Mouse (Mus musculus): Measurements from ENCODE around the gene Nup62. TPM values are rescaled to one million over a fixed set of nuclear protein-coding genes. Genes with fewer than 3 reads are reported as not detected.

Gene Nup62
- total RNA-seq, 4 experiments from 2014 or later: 18.8 to 25.8 (median 22.7) TPM

DNA sequence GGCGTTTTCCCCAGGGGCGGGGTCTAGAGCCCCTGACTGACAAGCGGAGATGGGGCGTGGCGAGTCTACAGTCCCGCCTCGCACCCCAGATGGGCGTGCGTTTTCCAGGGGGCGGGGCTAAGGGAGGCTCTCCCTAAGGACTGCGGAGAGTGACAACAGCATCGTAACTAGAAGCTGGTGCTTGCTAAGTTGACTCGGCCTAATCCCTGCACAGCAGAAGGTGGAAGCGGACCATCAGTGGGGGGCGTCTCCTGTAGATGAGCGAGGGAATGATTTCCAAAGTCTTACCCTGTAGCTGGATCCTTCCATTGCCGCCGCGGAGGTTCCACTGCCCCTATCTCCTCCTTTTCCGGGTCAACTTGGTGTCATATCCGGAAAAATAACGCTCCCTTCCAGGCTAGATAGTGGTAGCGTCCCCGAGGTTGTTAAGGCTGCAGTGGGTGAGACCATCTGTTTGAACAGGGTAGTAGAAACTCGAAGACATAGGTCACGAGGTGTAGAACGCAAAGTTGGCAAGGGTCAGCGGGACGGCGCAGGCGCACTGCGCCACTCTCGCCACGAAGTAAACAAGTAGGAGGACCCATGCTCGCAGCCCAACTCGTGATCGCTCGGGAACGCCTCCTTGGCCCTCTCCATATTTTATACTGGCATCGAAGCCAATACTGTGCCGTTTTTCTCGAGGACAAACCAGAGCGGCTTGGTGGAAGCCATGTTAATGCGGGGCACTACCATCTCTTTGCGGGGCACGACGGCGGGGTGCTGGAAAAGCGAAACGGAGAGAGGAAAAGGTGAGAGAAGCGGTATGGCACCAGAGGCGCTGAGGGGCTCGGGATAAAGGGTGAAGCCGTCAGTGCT is 32.9 kb downstream of the Nup62 start, which contains the start of the genes Akt1s1 and Tbc1d17:
Akt1s1 (plus strand) TSS at position 431 of the 855 bp plus-strand sequence.
Tbc1d17 (minus strand) TSS at position 519 of the 855 bp plus-strand sequence.
- DNase-seq (ENCODE audit: low spot score in 2 of 2): peak; percentile 99 to 100

- DNase-seq (ENCODE audit: low spot score in 2 of 2): peak; percentile 84 to 89
These were observed 33.7 kb downstream of the Nup62 start for GRCm38 (mm10) chr7:44849416-44850111.

DNA sequence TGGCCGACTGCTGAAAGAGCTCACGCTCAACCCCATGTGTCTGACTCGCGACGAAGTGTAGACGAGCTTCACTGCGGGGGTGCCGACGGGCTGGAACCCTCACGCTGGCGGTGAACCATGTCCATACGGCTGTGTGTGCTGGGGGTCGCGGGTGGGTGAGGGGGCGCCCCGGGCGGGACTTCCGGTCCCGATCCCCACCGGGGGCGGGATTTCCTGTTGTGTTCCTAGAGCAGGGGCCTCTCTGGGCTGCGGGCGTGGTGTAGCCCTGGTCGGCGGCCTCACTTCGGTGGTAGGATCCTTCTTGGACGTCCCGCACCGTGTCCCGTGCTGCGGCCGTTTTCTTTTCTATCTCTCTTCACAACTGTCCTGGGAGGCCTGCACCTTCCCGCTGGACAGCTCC is 34.3 kb downstream of the Nup62 start:
- DNase-seq (ENCODE audit: low spot score in 2 of 2): peak; percentile 56 to 65

- no peak for DNase-seq (ENCODE audit: low spot score in 2 of 2)
These were observed 35.1 kb downstream of the Nup62 start for GRCm38 (mm10) chr7:44850789-44851624.

GRCm38 (mm10) chr7:44851625-44852234 is 35.8 kb downstream of the Nup62 start:
- no peak for DNase-seq (ENCODE audit: low spot score in 2 of 2)

- DNase-seq (ENCODE audit: low spot score in 2 of 2): no peak
These were observed 36.6 kb downstream of the Nup62 start for GRCm38 (mm10) chr7:44852259-44853027.

DNA sequence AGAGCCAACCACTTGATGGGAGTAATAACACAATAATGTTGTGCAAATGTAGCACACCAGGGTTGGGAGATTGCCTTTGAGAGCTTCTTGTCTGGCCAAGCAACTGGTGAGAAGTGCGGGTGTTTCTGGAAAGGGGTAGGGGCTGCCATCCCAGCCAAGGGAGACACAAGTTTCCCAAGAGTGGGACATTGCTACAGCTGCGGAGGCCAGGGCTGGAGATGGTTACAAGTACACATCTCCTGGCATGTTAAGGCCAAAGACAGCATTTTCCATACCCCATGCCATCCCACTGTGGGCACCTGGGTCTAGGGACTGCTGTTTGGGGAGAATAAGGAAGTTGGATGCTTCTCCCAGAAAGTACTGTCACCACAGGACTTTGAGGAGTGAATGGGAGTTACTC is 37.2 kb downstream of the Nup62 start:
- no peak for DNase-seq (ENCODE audit: low spot score in 2 of 2)

DNA sequence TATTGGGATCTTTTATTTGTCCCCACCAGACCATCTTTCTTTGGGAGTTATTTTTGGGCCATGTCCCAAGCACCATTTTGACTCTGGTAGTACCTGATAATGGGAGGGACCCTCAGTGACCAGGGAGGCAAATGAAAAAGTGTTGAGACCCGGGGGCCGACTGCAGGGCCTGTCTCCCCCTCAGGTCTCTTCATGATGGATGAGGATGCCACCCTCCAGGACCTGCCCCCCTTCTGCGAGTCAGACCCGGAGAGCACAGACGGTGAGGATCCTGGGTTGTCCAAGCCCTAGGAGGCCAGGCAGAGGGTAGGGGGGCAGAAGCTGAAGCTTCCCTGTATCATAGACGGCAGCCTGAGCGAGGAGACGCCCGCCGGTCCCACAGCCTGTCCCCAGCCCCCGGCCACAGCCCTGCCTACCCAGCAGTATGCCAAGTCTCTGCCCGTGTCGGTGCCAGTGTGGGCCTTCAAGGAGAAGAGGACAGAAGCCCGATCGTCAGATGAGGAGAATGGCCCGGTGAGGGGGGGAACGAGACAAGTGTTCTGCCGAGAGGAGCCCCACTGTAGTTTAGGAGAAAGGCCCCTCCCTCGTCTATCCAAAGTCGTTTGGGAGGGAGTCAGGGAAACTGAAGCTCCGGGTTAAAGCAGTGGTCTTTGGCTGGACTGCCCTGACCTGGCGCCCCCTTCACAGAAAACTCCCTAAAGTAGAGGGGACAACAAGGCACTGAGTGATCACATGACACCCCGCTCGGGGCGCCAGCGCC is 37.9 kb downstream of the Nup62 start:
- no peak for DNase-seq (ENCODE audit: low spot score in 2 of 2)

DNA sequence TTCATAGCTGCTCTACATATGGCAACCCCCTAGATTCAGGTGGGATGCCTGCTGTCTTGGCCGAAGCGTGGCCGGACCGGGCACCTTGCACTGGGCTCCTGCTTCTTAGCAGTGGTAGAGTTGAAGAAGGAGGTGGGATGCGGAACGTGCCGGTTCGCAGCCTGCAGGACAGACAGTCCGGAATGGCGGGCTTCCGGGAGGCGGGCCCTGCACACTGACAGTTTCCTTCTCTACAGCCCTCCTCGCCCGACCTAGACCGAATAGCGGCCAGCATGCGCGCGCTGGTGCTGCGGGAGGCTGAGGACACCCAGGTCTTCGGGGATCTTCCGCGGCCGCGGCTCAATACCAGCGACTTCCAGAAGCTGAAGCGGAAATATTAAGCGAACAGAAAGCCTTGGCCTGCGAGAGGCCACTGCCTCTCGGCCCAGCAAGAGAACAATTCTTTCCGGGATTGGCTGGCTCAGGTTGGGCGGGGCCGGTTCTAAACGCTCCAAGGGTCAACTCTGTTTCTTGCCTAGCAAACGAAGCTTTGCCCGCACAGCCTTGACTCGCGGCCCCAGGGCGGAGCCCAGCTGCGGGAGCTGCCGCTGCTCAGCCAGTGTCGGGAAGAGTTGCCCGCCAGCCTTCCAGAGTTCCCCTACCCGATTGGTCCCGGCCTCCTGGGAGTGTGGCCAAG is 38.6 kb downstream of the Nup62 start:
- DNase-seq (ENCODE audit: low spot score in 2 of 2): peak; percentile 72 to 83

GRCm38 (mm10) chr7:44855036-44855435 is 39.1 kb downstream of the Nup62 start:
- no peak for DNase-seq (ENCODE audit: low spot score in 2 of 2)

GRCm38 (mm10) chr7:44856265-44856916 is 40.5 kb downstream of the Nup62 start:
- no peak for DNase-seq (ENCODE audit: low spot score in 2 of 2)

- peak; percentile 76 to 84 for DNase-seq (ENCODE audit: low spot score in 2 of 2)
These were observed 41.2 kb downstream of the Nup62 start, which contains the start of gene Pnkp for GRCm38 (mm10) chr7:44857042-44857552. Pnkp (plus strand) TSS chr7:44857139.

DNA sequence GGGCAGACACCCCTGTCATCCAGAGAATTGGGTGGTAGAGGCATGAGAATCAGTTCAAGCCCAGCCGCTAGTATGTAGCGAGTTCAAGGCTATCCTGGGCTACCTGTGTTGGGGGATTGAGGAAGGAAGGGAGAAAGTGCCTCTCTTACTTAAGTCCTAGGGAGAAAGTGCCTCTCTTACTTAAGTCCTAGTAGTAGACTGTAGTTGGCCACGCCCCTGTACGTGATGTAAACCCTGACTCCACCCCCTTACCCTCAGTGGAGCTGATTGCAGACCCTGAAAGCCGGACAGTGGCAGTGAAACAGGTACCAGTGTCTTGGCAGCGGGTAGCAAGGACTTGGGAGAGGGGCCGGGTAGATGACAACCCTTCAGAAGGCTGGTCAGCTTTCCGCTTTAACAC is 42.0 kb downstream of the Nup62 start:
- no peak for DNase-seq (ENCODE audit: low spot score in 2 of 2)

DNA sequence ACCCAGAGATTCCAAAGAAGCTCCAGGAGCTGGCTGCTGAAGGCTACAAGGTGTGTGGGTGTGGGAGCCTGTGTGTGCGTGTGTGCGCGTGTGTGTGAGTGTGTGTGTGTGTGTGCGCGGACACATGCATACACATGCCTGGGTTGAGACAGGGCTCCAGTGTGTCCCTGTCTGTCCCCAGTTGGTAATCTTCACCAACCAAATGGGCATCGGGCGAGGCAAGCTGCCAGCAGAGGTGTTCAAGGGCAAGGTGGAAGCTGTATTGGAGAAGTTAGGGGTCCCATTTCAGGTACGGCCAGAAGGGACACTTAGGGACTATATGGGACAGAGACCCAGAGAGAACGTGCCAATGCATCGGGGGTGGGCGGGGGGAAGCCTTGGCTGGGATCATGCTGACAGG is 44.0 kb downstream of the Nup62 start:
- no peak for DNase-seq (ENCODE audit: low spot score in 2 of 2)

GRCm38 (mm10) chr7:44860576-44861428 is 44.9 kb downstream of the Nup62 start:
- peak in 1 of 2 experiments; percentile 52 for DNase-seq (ENCODE audit: low spot score in 2 of 2)

- no peak for DNase-seq (ENCODE audit: low spot score in 2 of 2)
These were observed 45.5 kb downstream of the Nup62 start for GRCm38 (mm10) chr7:44861429-44861816.

- DNase-seq (ENCODE audit: low spot score in 2 of 2): no peak
These were observed 46.5 kb downstream of the Nup62 start for GRCm38 (mm10) chr7:44862434-44862833.
